Mouse (Mus musculus) kidney, adult 18-20 months (tissue): Measurements from ENCODE around the gene Unc45a.

Experiments used
- DNase-seq: peaks from one replicate; pipeline ENCODE4 v3.0.0; 2021

Gene Unc45a

GRCm38 (mm10) chr7:80340793-80341192 lies at the start of gene Unc45a:
TSS of gene Unc45a (minus strand) at chr7:80341005.
- peak; percentile 76 for DNase-seq

GRCm38 (mm10) chr7:80387633-80388543 lies 47.1 kb upstream of the Unc45a start, which contains the start of gene Fes:
TSS of gene Fes (minus strand) at chr7:80387946.
- DNase-seq: peak; percentile 73

- peak; percentile 14 for DNase-seq
Measured at GRCm38 (mm10) chr7:80387033-80387632, 46.3 kb upstream of the Unc45a start.

GRCm38 (mm10) chr7:80386235-80386930 lies 45.6 kb upstream of the Unc45a start:
- DNase-seq: peak; percentile 91

GRCm38 (mm10) chr7:80382919-80383318 lies 42.1 kb upstream of the Unc45a start:
- DNase-seq: no peak

GRCm38 (mm10) chr7:80379531-80379930 lies 38.7 kb upstream of the Unc45a start:
- DNase-seq: peak; percentile 46

- DNase-seq: peak; percentile 85
Measured at GRCm38 (mm10) chr7:80377471-80377870, 36.7 kb upstream of the Unc45a start.

GRCm38 (mm10) chr7:80376192-80376591 lies 35.4 kb upstream of the Unc45a start:
- DNase-seq: no peak

GRCm38 (mm10) chr7:80375376-80376039 lies 34.7 kb upstream of the Unc45a start:
- DNase-seq: no peak

GRCm38 (mm10) chr7:80374733-80375132 lies 33.9 kb upstream of the Unc45a start:
- no peak for DNase-seq

- no peak for DNase-seq
Measured at GRCm38 (mm10) chr7:80374280-80374679, 33.5 kb upstream of the Unc45a start.

GRCm38 (mm10) chr7:80373850-80374249 lies 33.0 kb upstream of the Unc45a start:
- no peak for DNase-seq

GRCm38 (mm10) chr7:80373352-80373751 lies 32.5 kb upstream of the Unc45a start:
- no peak for DNase-seq

- no peak for DNase-seq
Measured at GRCm38 (mm10) chr7:80372667-80373066, 31.9 kb upstream of the Unc45a start.

- DNase-seq: no peak
Measured at GRCm38 (mm10) chr7:80372166-80372565, 31.4 kb upstream of the Unc45a start.

GRCm38 (mm10) chr7:80371041-80371751 lies 30.4 kb upstream of the Unc45a start, which contains the start of gene Man2a2:
TSS of gene Man2a2 (minus strand) at chr7:80371375.
- DNase-seq: peak; percentile 78

- DNase-seq: peak; percentile 88
Measured at GRCm38 (mm10) chr7:80370649-80371040, 29.8 kb upstream of the Unc45a start.

GRCm38 (mm10) chr7:80369967-80370431 lies 29.2 kb upstream of the Unc45a start:
- DNase-seq: no peak

- no peak for DNase-seq
Measured at GRCm38 (mm10) chr7:80369461-80369860, 28.7 kb upstream of the Unc45a start.

GRCm38 (mm10) chr7:80368635-80369421 lies 28.0 kb upstream of the Unc45a start:
- no peak for DNase-seq

- no peak for DNase-seq
Measured at GRCm38 (mm10) chr7:80368009-80368408, 27.2 kb upstream of the Unc45a start.
